Mouse (Mus musculus): ENCODE data around the gene Hoxb6. TPM values are rescaled to one million over a fixed set of nuclear protein-coding genes. Genes with fewer than 3 reads are reported as not detected.

Gene Hoxb6
- polyA plus RNA-seq, 1 experiment from 2014 or later = not detected

GRCm38 (mm10) chr11:96259038-96259437 lies 33.2 kb upstream of the Hoxb6 start:
- Histone ChIP-seq H3K4me2 (ENCODE audit: low read length) (no peak overlapping the region), H3K36me3 (ENCODE audit: control insufficient read depth, insufficient read depth, low read length) (no peaks in the 10 kb centered on the region), H3K4me1 (ENCODE audit: control insufficient read depth, insufficient read depth, low read length) (no peaks in the 10 kb centered on the region), H3K4me3 (ENCODE audit: low read depth, low read length) (no peak overlapping the region), H3K9me3 (replicated peaks; ENCODE audit: control insufficient read depth, low read length) (no peaks in the 10 kb centered on the region), H3K27me3 (replicated peaks; ENCODE audit: control insufficient read depth, insufficient read depth, low read length) (peaks cover 99% of the 10 kb centered on the region), H3K9ac (ENCODE audit: low read length) (no peak overlapping the region), H3K27ac (ENCODE audit: low read depth, low read length) (no peak overlapping the region)
- no peak for ATAC-seq
- DNase-seq (ENCODE audit: low spot score) = no peak
- 0% methylated on average over 2 of the region's 2 CpGs for WGBS

- H3K4me1 ChIP-seq (ENCODE audit: control insufficient read depth, insufficient read depth, low read length) = no peaks in the 10 kb centered on the region
- H3K36me3 ChIP-seq (ENCODE audit: control insufficient read depth, insufficient read depth, low read length) = no peaks in the 10 kb centered on the region
- DNase-seq (ENCODE audit: low spot score) = no peak
- H3K27me3 ChIP-seq (replicated peaks; ENCODE audit: control insufficient read depth, insufficient read depth, low read length) = peaks cover 99% of the 10 kb centered on the region
- WGBS = 0% methylated on average over 1 of the region's 1 CpGs
- H3K4me3 ChIP-seq (ENCODE audit: low read depth, low read length) = no peak overlapping the region
- no peak overlapping the region for H3K9ac ChIP-seq (ENCODE audit: low read length)
- no peak for ATAC-seq
- H3K9me3 ChIP-seq (replicated peaks; ENCODE audit: control insufficient read depth, low read length) = no peaks in the 10 kb centered on the region
- H3K4me2 ChIP-seq (ENCODE audit: low read length) = no peak overlapping the region
- no peak overlapping the region for H3K27ac ChIP-seq (ENCODE audit: low read depth, low read length)
These were observed 32.8 kb upstream of the Hoxb6 start for GRCm38 (mm10) chr11:96259511-96259910.

DNA sequence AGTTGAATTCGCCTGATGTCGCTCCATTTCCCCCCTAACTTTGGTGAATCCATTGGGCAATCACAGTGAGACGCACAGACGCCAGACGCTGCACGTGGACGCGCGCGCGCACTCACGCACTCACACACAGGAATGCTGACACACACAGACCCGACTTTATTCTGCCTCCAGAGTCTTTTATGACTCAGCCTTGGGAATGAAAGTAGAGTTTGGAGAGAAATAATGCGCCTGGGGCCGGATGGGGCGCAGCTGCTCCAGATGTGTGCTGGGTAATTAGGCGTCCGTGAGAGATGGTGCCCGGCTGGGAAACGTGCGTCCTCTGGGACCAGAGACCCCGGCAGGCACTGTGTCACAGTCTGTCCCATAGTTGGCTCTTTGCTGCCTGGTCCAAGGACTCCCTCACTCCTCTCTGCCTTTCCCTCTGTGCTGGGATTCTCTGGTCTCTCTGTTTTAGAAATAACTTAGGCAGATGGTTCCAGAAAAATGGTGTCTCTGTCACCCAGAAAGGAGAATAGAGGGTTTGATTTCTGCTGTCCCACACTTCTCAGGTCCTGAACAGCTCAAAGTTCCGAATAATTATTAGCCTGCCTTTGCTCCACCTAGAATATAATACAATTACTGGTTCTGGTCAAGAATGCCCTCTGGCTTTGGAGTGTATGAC lies 31.8 kb upstream of the Hoxb6 start:
- no peak overlapping the region for H3K4me2 ChIP-seq (ENCODE audit: low read length)
- 1% methylated on average over 23 of the region's 23 CpGs for WGBS
- H3K4me1 ChIP-seq (ENCODE audit: control insufficient read depth, insufficient read depth, low read length) = no peaks in the 10 kb centered on the region
- peaks cover 98% of the 10 kb centered on the region for H3K27me3 ChIP-seq (replicated peaks; ENCODE audit: control insufficient read depth, insufficient read depth, low read length)
- H3K36me3 ChIP-seq (ENCODE audit: control insufficient read depth, insufficient read depth, low read length) = no peaks in the 10 kb centered on the region
- H3K9ac ChIP-seq (ENCODE audit: low read length) = no peak overlapping the region
- no peaks in the 10 kb centered on the region for H3K9me3 ChIP-seq (replicated peaks; ENCODE audit: control insufficient read depth, low read length)
- H3K4me3 ChIP-seq (ENCODE audit: low read depth, low read length) = no peak overlapping the region
- DNase-seq (ENCODE audit: low spot score) (no peak), ATAC-seq (no peak)
- H3K27ac ChIP-seq (ENCODE audit: low read depth, low read length) = no peak overlapping the region

GRCm38 (mm10) chr11:96261323-96261890 lies 30.9 kb upstream of the Hoxb6 start:
- no peaks in the 10 kb centered on the region for H3K9me3 ChIP-seq (replicated peaks; ENCODE audit: control insufficient read depth, low read length)
- H3K27me3 ChIP-seq (replicated peaks; ENCODE audit: control insufficient read depth, insufficient read depth, low read length) = peaks cover 98% of the 10 kb centered on the region
- H3K4me3 ChIP-seq (ENCODE audit: low read depth, low read length) = no peak overlapping the region
- H3K9ac ChIP-seq (ENCODE audit: low read length) = no peak overlapping the region
- H3K36me3 ChIP-seq (ENCODE audit: control insufficient read depth, insufficient read depth, low read length) = no peaks in the 10 kb centered on the region
- 1% methylated on average over 24 of the region's 24 CpGs for WGBS
- no peak overlapping the region for H3K4me2 ChIP-seq (ENCODE audit: low read length)
- no peak overlapping the region for H3K27ac ChIP-seq (ENCODE audit: low read depth, low read length)
- DNase-seq (ENCODE audit: low spot score) = peak; percentile 63
- no peak for ATAC-seq
- H3K4me1 ChIP-seq (ENCODE audit: control insufficient read depth, insufficient read depth, low read length) = no peaks in the 10 kb centered on the region

- Histone ChIP-seq H3K4me2 (ENCODE audit: low read length) (no peak overlapping the region), H3K9ac (ENCODE audit: low read length) (no peak overlapping the region), H3K27ac (ENCODE audit: low read depth, low read length) (no peak overlapping the region), H3K4me1 (ENCODE audit: control insufficient read depth, insufficient read depth, low read length) (no peaks in the 10 kb centered on the region), H3K27me3 (replicated peaks; ENCODE audit: control insufficient read depth, insufficient read depth, low read length) (peaks cover 98% of the 10 kb centered on the region), H3K4me3 (ENCODE audit: low read depth, low read length) (no peak overlapping the region), H3K9me3 (replicated peaks; ENCODE audit: control insufficient read depth, low read length) (no peaks in the 10 kb centered on the region), H3K36me3 (ENCODE audit: control insufficient read depth, insufficient read depth, low read length) (no peaks in the 10 kb centered on the region)
- ATAC-seq (no peak), DNase-seq (ENCODE audit: low spot score) (no peak)
- WGBS = 5% methylated on average over 6 of the region's 6 CpGs
These were observed 29.9 kb upstream of the Hoxb6 start for GRCm38 (mm10) chr11:96262262-96262830.

- Histone ChIP-seq H3K4me1 (ENCODE audit: control insufficient read depth, insufficient read depth, low read length) (no peaks in the 10 kb centered on the region), H3K4me2 (ENCODE audit: low read length) (no peak overlapping the region), H3K9me3 (replicated peaks; ENCODE audit: control insufficient read depth, low read length) (no peaks in the 10 kb centered on the region), H3K4me3 (ENCODE audit: low read depth, low read length) (no peak overlapping the region), H3K27me3 (replicated peaks; ENCODE audit: control insufficient read depth, insufficient read depth, low read length) (peaks cover 98% of the 10 kb centered on the region), H3K36me3 (ENCODE audit: control insufficient read depth, insufficient read depth, low read length) (no peaks in the 10 kb centered on the region), H3K27ac (ENCODE audit: low read depth, low read length) (no peak overlapping the region), H3K9ac (ENCODE audit: low read length) (no peak overlapping the region)
- ATAC-seq = no peak
- WGBS = under 1% methylated on average over 33 of the region's 33 CpGs
- no peak for DNase-seq (ENCODE audit: low spot score)
These were observed 28.5 kb upstream of the Hoxb6 start for GRCm38 (mm10) chr11:96263636-96264389.

DNA sequence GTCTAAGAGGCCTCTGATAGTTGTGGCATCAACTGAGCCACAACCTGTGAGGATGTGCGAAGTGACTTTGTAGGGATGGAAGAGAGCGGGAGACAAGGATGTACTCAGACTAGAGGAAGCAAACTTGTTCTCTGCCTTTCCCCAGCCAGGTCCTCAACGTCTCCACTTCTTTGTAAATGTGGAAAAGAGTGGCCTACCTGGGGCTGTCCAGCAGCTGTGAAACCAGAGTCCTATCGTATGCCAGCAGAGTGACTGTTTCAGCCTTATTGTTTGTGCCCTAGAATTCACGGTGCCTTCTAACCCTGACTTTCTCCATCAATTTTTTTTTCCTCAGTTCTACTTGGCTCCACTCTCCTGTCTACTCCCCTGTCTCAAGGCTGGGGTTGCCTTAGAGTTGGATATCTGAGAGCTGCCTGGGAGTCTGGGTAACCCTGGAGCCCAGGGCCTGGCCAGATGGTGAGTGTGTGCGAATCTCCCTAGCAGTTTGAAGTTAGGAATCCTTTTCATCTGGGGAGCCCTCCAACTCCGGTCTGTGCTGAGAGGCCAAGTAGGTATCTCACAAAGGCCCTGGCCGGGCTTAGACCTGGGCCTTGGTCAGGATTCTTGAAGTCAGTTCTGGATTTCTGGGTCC lies 27.8 kb upstream of the Hoxb6 start:
- peaks cover 98% of the 10 kb centered on the region for H3K27me3 ChIP-seq (replicated peaks; ENCODE audit: control insufficient read depth, insufficient read depth, low read length)
- DNase-seq (ENCODE audit: low spot score) (no peak), ATAC-seq (no peak)

DNA sequence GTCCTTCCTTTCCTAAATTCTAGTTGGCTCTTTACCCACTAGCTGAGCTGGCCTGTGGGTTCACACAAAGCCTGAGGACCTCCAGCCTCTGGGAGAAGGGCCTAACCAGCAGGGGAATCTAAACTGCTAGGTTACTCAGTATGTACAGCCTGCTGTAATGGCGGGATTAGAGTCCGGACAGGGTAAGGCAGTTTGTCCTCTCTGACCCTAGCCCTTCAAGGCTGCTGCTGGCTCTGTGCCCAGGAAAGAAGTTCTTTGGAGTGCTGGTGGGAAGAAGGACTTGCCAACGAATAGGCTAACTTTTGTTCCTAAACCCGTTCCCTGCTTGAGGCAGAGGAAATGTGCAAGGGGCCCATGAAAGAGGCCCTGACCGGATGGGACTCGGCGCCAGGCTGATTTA lies 26.3 kb upstream of the Hoxb6 start:
- ATAC-seq = no peak
- H3K4me1 ChIP-seq (ENCODE audit: control insufficient read depth, insufficient read depth, low read length) = no peaks in the 10 kb centered on the region
- no peak overlapping the region for H3K9ac ChIP-seq (ENCODE audit: low read length)
- WGBS = 1% methylated on average over 7 of the region's 7 CpGs
- peaks cover 98% of the 10 kb centered on the region for H3K27me3 ChIP-seq (replicated peaks; ENCODE audit: control insufficient read depth, insufficient read depth, low read length)
- H3K9me3 ChIP-seq (replicated peaks; ENCODE audit: control insufficient read depth, low read length) = no peaks in the 10 kb centered on the region
- no peaks in the 10 kb centered on the region for H3K36me3 ChIP-seq (ENCODE audit: control insufficient read depth, insufficient read depth, low read length)
- H3K4me3 ChIP-seq (ENCODE audit: low read depth, low read length) = no peak overlapping the region
- no peak overlapping the region for H3K4me2 ChIP-seq (ENCODE audit: low read length)
- DNase-seq (ENCODE audit: low spot score) = no peak
- H3K27ac ChIP-seq (ENCODE audit: low read depth, low read length) = no peak overlapping the region

More for the DNA sequence above, 27.8 kb upstream of the Hoxb6 start:
- no peak overlapping the region for H3K4me2 ChIP-seq (ENCODE audit: low read length)
- H3K36me3 ChIP-seq (ENCODE audit: control insufficient read depth, insufficient read depth, low read length) = no peaks in the 10 kb centered on the region
- no peaks in the 10 kb centered on the region for H3K9me3 ChIP-seq (replicated peaks; ENCODE audit: control insufficient read depth, low read length)
- WGBS = 0% methylated on average over 8 of the region's 8 CpGs
- H3K27ac ChIP-seq (ENCODE audit: low read depth, low read length) = no peak overlapping the region
- H3K4me1 ChIP-seq (ENCODE audit: control insufficient read depth, insufficient read depth, low read length) = no peaks in the 10 kb centered on the region
- no peak overlapping the region for H3K4me3 ChIP-seq (ENCODE audit: low read depth, low read length)
- no peak overlapping the region for H3K9ac ChIP-seq (ENCODE audit: low read length)

Data from forebrain, embryonic 14.5 days (tissue).